ENCODE assay signal across 11 mouse cellular contexts in the genomic region with DNA sequence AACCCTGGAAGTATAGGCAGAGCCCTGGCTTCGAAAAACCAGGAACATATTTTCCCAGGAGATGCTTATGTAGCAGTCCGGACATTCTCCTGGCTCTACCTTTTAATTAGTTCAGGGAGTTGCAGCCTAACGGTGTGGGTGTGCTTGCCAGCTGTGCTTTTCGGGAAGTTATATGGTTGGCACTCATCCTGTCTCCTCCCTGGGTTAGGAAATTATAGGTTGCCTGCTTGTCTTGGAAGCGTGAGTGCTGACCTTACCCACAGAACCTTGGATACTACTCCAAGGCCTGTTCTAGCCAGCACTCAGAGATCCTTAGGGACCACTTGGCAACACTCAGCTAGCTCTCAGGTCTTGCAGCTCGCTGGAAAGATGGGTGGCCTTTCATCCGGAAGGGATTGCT. TPM values are rescaled to one million over a fixed set of nuclear protein-coding genes. Genes with fewer than 3 reads are reported as not detected.
DNase-seq lines count a peak whose midpoint lies in the region; ATAC-seq and TF ChIP-seq lines count a peak whose summit lies in the region.
"Had no signal": no experiment of that assay in that cellular context is flagged by ENCODE, and none has a peak within 500 bp of the region (broad histone marks: within the 10 kb centered on the region; RNA-seq: fewer than 3 reads in every experiment).

No protein-coding gene starts in this region.

- 31% methylated on average over 7 of the region's 7 CpGs for WGBS in embryonic facial prominence, embryonic 15.5 days
- 86% methylated on average over 7 of the region's 7 CpGs for WGBS in thymus, adult 2 months

- no peaks in the 10 kb centered on the region for H3K9me3 ChIP-seq in embryonic facial prominence, embryonic 15.5 days (replicated peaks)

- no peak overlapping the region for H3K4me3 ChIP-seq in embryonic facial prominence, embryonic 15.5 days (replicated peaks)
- no peak overlapping the region for H3K4me3 ChIP-seq in myocyte
- H3K4me3 ChIP-seq in thymus, adult 2 months (ENCODE audit: control insufficient read depth, insufficient read depth, low read length), result no peak overlapping the region

- no peaks in the 10 kb centered on the region for H3K36me3 ChIP-seq in embryonic facial prominence, embryonic 15.5 days
- no peaks in the 10 kb centered on the region for H3K36me3 ChIP-seq in myocyte (ENCODE audit: control insufficient read depth, insufficient read depth)
- no peaks in the 10 kb centered on the region for H3K36me3 ChIP-seq in thymus, adult 2 months (ENCODE audit: control insufficient read depth, insufficient read depth, low read length)

- no peak overlapping the region for H3K9ac ChIP-seq in embryonic facial prominence, embryonic 15.5 days
- H3K9ac ChIP-seq: hindbrain, embryonic 14.5 days had no signal

- H3K79me2 ChIP-seq in myocyte (ENCODE audit: control insufficient read depth, insufficient read depth), result no peaks in the 10 kb centered on the region

- peak; percentile 94 for DNase-seq in heart, adult 11 months
- DNase-seq in heart, postnatal 4 days, result no peak
- peak; percentile 35 to 49 for DNase-seq in lung, adult 18-20 months
- no peak for DNase-seq in lung, postnatal 25 days (ENCODE audit: low spot score)
- DNase-seq in thymus, adult 2 months, result no peak
- DNase-seq in layer of hippocampus, postnatal 10 days (ENCODE audit: low spot score in 2 of 2), result no peak
- DNase-seq: cerebellum, postnatal 25 days; thymus, postnatal 4 days had no signal

- no peak for TF ChIP-seq CTCF in thymus, adult 2 months (IDR thresholded peaks at IDR 0.05; ENCODE audit: borderline replicate concordance, control insufficient read depth, extremely low read depth, insufficient read depth, low read length, poor library complexity)

- no peaks in the 10 kb centered on the region for H3K27me3 ChIP-seq in embryonic facial prominence, embryonic 15.5 days
- no peaks in the 10 kb centered on the region for H3K27me3 ChIP-seq in myocyte (ENCODE audit: control insufficient read depth, insufficient read depth, insufficient read length)
- H3K27me3 ChIP-seq in thymus, adult 2 months (ENCODE audit: control insufficient read depth, insufficient read depth, low read length), result no peaks in the 10 kb centered on the region

- peak overlapping the region; percentile 55; the same call in 1 of the 2 replicates for H3K27ac ChIP-seq in embryonic facial prominence, embryonic 15.5 days (replicated peaks)
- H3K27ac ChIP-seq in thymus, adult 2 months (ENCODE audit: control insufficient read depth, insufficient read depth, low read length), result no peak overlapping the region
- H3K27ac ChIP-seq: hindbrain, embryonic 14.5 days had no signal

- peak; percentile 73 for ATAC-seq in embryonic facial prominence, embryonic 15.5 days (ENCODE audit: insufficient number of reproducible peaks, low FRiP score, low TSS enrichment, low read depth)

- H3K4me2 ChIP-seq in embryonic facial prominence, embryonic 15.5 days (replicated peaks), result no peak overlapping the region
- peak overlapping the region; percentile 78 for H3K4me2 ChIP-seq in myocyte (ENCODE audit: low read depth)
- H3K4me2 ChIP-seq: hindbrain, embryonic 14.5 days had no signal

- peaks cover 19% of the 10 kb centered on the region for H3K4me1 ChIP-seq in embryonic facial prominence, embryonic 15.5 days
- H3K4me1 ChIP-seq in thymus, adult 2 months (replicated peaks; ENCODE audit: control insufficient read depth, insufficient read depth, low read length), result no peaks in the 10 kb centered on the region

- TF ChIP-seq POLR2A in myocyte (IDR thresholded peaks at IDR 0.05; ENCODE audit: insufficient read length, low read depth), result no peak
- no peak for TF ChIP-seq POLR2A in thymus, adult 2 months (IDR thresholded peaks at IDR 0.05; ENCODE audit: control insufficient read depth, extremely low read depth, insufficient read depth, low read length, poor library complexity)

- H3ac ChIP-seq in myocyte (ENCODE audit: control insufficient read depth, insufficient read length), result no peak overlapping the region

TF ChIP-seq in myocyte, 11 proteins besides CTCF, POLR2A, EP300 and RAD21:
- TF ChIP-seq MYOG (IDR thresholded peaks at IDR 0.05; ENCODE audit: control insufficient read depth in 1 of 3, insufficient read depth in 1 of 3, insufficient read length in 2 of 3, low read depth in 2 of 3), result no peak
- TF ChIP-seq MYOD1 (IDR thresholded peaks at IDR 0.05; ENCODE audit: control insufficient read depth in 1 of 3, insufficient read length in 2 of 3, low read depth in 2 of 3), result no peak
- TF ChIP-seq CEBPB (IDR thresholded peaks at IDR 0.05; ENCODE audit: insufficient read depth, poor library complexity, severe bottlenecking), result 0 out of 2 replicates have a peak, but pooled peaks have one; percentile 5

RNA-seq across cellular contexts. Expression of gene Bcar3, which starts 40.0 kb away (rescaled TPM):
- 1 to 10 TPM; 8.8 to 9.5 TPM for total RNA-seq in heart, postnatal 4 days (2021)
- 11.3 and 12.6 TPM in 2 replicates for polyA plus RNA-seq in embryonic facial prominence, embryonic 15.5 days (2015; fragmentation: Nextera tagmentation; extraction: Ambion mirVana)
- polyA plus RNA-seq in myocyte (2012; fragmentation: generic; extraction: Trizol), result 21.4 TPM
- 8.2 and 9.9 TPM in 2 replicates for polyA plus RNA-seq in thymus, adult 2 months (2012; rRNA removed)
- total RNA-seq in layer of hippocampus, postnatal 10 days (2021), result 1 to 10 TPM; 6.1 to 7.0 TPM

RNA-seq across cellular contexts. Expression of gene Dnttip2, which starts 59.7 kb away (rescaled TPM):
- total RNA-seq in heart, postnatal 4 days (2021), result 10 to 100 TPM; 28.9 to 30.8 TPM
- 63.8 and 65.0 TPM in 2 replicates for polyA plus RNA-seq in embryonic facial prominence, embryonic 15.5 days (2015; fragmentation: Nextera tagmentation; extraction: Ambion mirVana)
- polyA plus RNA-seq in myocyte (2012; fragmentation: generic; extraction: Trizol), result 18.5 TPM
- polyA plus RNA-seq in thymus, adult 2 months (2012; rRNA removed), result 11.1 and 11.6 TPM in 2 replicates
- total RNA-seq in layer of hippocampus, postnatal 10 days (2021), result 10 to 100 TPM; 27.3 to 28.6 TPM

Comparison
In these comparisons a context has a peak if more than half of its experiments do, and no peak if none do; other contexts are left out.
1. DNase-seq: peak in heart, adult 11 months (single experiment) and lung, adult 18-20 months (2 of 2); none in heart, postnatal 4 days (single experiment), lung, postnatal 25 days (single experiment), thymus, adult 2 months (single experiment) and layer of hippocampus, postnatal 10 days (0 of 2).